Mouse (Mus musculus): ENCODE results near the gene Emx2. TPM values are rescaled to one million over a fixed set of nuclear protein-coding genes. Genes with fewer than 3 reads are reported as not detected.

Emx2 gene
- total RNA-seq, 2 experiments from 2014 or later = not detected

Other genes starting within 250 kb of the Emx2 start
- gene Kcnk18, start 239.2 kb upstream of the Emx2 start, total RNA-seq (2021) = not detected
- gene Slc18a2, start 197.5 kb upstream of the Emx2 start, total RNA-seq (2021) = 1 to 10 TPM; 2.0 to 2.5 TPM
- gene Rps12-ps3, start 136.1 kb upstream of the Emx2 start, total RNA-seq (2021) = 100 to 1,000 TPM; 488 to 516 TPM
- 10 to 100 TPM; 40.0 to 40.8 TPM for gene Pdzd8, start 112.6 kb upstream of the Emx2 start, total RNA-seq (2021)

Data from heart, postnatal 4 days (tissue).